Mouse (Mus musculus) lung, embryonic 14.5 days (tissue): ENCODE data around the gene Slc25a38. TPM values are rescaled to one million over a fixed set of nuclear protein-coding genes. Genes with fewer than 3 reads are reported as not detected.

Experiments
- ATAC-seq: fragments of 200-750 bp; cut with Nextera tagmentation; 2 replicates; pipeline ENCODE4 v1.8.0; 2017; ENCODE audit warnings: mild to moderate bottlenecking, moderate TSS enrichment, moderate library complexity; ENCODE audit not compliant: insufficient read depth
- DNase-seq: peaks from one replicate; pipeline ENCODE4 v3.0.0-alpha.2; 2015
- H3K27ac ChIP-seq: fragments of 300-500 bp; sonication (generic); 2 replicates; pipeline ENCODE4 v1.5.1; 2014; ENCODE audit warnings: low read depth, mild to moderate bottlenecking, moderate library complexity
- H3K27me3 ChIP-seq: fragments of 300-500 bp; sonication (generic); 2 replicates; pipeline ENCODE4 v1.6.1; 2014; ENCODE audit warnings: low read length, control low read depth; ENCODE audit not compliant: insufficient read depth
- H3K36me3 ChIP-seq: fragments of 300-500 bp; sonication (generic); 2 replicates; pipeline ENCODE4 v1.6.1; 2014; ENCODE audit warnings: control low read depth; ENCODE audit not compliant: insufficient read depth
- H3K4me1 ChIP-seq: fragments of 300-500 bp; sonication (generic); 2 replicates; pipeline ENCODE4 v1.6.1; 2014; ENCODE audit warnings: antibody characterized with exemption, control low read depth; ENCODE audit not compliant: insufficient read depth
- H3K4me2 ChIP-seq: fragments of 300-500 bp; sonication (generic); 2 replicates; pipeline ENCODE4 v1.6.1; 2014; ENCODE audit warnings: mild to moderate bottlenecking
- H3K4me3 ChIP-seq: fragments of 300-500 bp; sonication (generic); 2 replicates; pipeline ENCODE4 v1.5.1; 2014; ENCODE audit warnings: low read depth, low read length
- H3K9ac ChIP-seq: fragments of 300-500 bp; sonication (generic); 2 replicates; pipeline ENCODE4 v1.6.1; 2014
- H3K9me3 ChIP-seq: fragments of 300-500 bp; sonication (generic); 2 replicates; pipeline ENCODE4 v1.6.1; 2016; ENCODE audit warnings: low read depth, low read length, control low read depth
- CTCF ChIP-seq: IDR thresholded peaks from 2 replicates; pipeline ENCODE4 v1.5.1; 2016; ENCODE audit warnings: antibody characterized with exemption, low read depth
- WGBS: fragments of 180-500 bp; shearing (Covaris S2); extraction: QIAGEN DNeasy Blood & Tissue Kit; methylation state at CpG from one replicate; pipeline ENCODE4 v1.1.7; 2014; 5-methylcytosine and 5-hydroxymethylcytosine counted together
- polyA plus RNA-seq: library from polyadenylated mRNA; unstranded; fragments of >200 nt; fragmentation: Nextera tagmentation; extraction: Ambion mirVana; gene quantifications from 2 replicates; pipeline ENCODE4 v1.2.1, GENCODE M21; 2014

The Slc25a38 gene
- polyA plus RNA-seq, 1 experiment from 2014 or later, result 31.4 TPM

DNA sequence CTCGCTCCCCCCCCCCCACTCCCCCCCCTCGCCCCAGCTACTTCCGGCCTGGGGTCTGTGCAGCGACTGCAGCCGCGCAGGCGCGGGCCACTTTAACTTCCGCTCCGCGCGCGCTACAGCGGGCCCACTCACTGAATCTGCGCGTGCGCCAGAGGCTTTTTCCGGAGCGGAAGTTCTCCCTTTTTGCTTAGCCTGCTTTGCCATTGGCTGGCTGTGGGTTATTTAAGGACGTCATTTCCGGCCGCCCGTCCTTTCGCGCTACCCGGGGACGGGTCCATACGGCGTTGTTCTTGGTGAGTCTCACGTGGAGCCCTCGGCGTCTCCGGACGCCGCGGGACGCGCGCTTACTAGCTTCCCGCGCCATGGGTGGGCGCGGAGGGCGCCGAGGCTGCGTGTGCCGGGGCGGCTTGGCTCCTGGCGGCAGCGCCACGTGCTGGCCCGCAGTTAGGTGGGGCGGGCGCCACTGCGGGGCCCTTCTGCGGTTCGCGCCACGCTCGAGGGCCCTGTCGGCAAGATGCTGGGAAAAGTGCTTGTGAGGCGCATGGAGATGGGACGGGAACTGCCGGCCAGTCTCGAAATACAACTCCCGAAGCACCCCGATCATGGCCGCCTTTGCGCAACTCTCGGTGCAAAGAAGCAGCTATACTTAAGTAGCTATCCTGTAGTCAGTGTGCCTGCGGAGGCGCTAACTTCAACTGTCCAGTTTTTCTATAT, 17.5 kb downstream of the Slc25a38 start, which contains the start of gene Rpsa:
Gene Rpsa, plus strand, starts transcription at position 152 of the 714 bp plus-strand sequence.
- Histone ChIP-seq H3K9me3 (no peaks in the 10 kb centered on the region), H3K36me3 (peaks cover 56% of the 10 kb centered on the region), H3K27ac (peak within 1 kb of the TSS; percentile 93), H3K27me3 (no peaks in the 10 kb centered on the region), H3K4me3 (peak within 1 kb of the TSS; percentile 100), H3K9ac (peak within 1 kb of the TSS; percentile 100), H3K4me2 (peak within 1 kb of the TSS; percentile 93), H3K4me1 (peaks cover 3% of the 10 kb centered on the region; the same call in 1 of the 2 replicates)
- WGBS, result under 1% methylated on average over 72 of the region's 72 CpGs
- DNase-seq (peak; percentile 99), ATAC-seq (peak; percentile 96)
- no peak for TF ChIP-seq CTCF

DNA sequence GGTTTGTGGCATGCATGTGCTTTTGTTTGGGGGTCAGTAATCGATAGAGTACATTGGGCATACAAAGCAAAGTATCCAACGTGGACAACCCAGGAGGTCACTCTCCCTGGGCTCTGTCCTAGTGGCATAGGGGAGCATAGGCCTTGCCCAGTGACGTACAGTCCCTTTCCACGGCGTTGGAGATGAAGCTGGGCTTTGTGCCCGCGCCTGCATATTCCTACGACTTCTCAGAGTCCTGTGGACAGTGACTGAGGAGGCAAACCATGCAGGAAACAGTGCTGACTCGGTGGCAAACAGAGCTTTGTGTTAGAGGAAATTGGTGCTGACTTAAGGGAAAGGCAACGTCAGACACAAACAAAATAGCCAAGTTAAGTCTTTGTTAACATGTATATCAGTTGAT, 19.1 kb downstream of the Slc25a38 start:
- peak overlapping the region; percentile 93 for H3K4me2 ChIP-seq
- H3K27ac ChIP-seq, result no peak overlapping the region
- no peak for TF ChIP-seq CTCF

DNA sequence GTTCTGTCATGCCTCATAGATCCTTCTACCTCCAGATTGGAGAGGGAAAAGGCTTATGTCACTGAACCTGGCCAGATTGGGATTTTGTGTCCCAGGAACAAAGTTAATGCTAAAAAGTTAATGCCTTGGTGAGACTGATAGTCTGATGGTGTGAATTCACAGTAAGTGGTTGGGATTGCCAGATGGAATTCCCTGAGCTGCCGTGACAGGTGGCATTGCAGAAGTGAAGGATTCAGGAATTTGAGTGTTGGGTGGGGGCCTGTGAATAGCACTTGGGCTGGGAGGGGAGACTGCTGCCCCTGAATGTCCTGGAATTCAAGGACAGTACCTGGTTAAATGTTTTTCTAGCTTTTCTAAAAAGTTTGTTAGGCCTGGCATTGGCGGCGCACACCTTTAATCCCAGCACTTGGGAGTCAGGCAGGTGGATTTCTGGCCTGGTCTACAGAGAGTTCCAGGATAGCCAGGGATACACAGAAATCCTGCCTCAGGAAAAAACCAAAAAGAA, 21.7 kb downstream of the Slc25a38 start:
- no peak for TF ChIP-seq CTCF
- DNase-seq (no peak), ATAC-seq (no peak)
- no peak overlapping the region for H3K27ac ChIP-seq
- H3K4me1 ChIP-seq, result peaks cover 3% of the 10 kb centered on the region; the same call in 1 of the 2 replicates
- H3K9me3 ChIP-seq, result no peaks in the 10 kb centered on the region
- no peak overlapping the region for H3K9ac ChIP-seq
- 87% methylated on average over 3 of the region's 3 CpGs for WGBS
- no peak overlapping the region for H3K4me2 ChIP-seq
- H3K4me3 ChIP-seq, result no peak overlapping the region
- no peaks in the 10 kb centered on the region for H3K27me3 ChIP-seq
- peaks cover 49% of the 10 kb centered on the region for H3K36me3 ChIP-seq

More for the DNA sequence above, 19.1 kb downstream of the Slc25a38 start:
- H3K27me3 ChIP-seq, result no peaks in the 10 kb centered on the region
- DNase-seq (no peak), ATAC-seq (no peak)
- peaks cover 49% of the 10 kb centered on the region for H3K36me3 ChIP-seq
- peak overlapping the region; percentile 100 for H3K4me3 ChIP-seq
- H3K9ac ChIP-seq, result peak overlapping the region; percentile 100
- 57% methylated on average over 10 of the region's 10 CpGs for WGBS
- no peaks in the 10 kb centered on the region for H3K9me3 ChIP-seq
- peaks cover 3% of the 10 kb centered on the region; the same call in 1 of the 2 replicates for H3K4me1 ChIP-seq

DNA sequence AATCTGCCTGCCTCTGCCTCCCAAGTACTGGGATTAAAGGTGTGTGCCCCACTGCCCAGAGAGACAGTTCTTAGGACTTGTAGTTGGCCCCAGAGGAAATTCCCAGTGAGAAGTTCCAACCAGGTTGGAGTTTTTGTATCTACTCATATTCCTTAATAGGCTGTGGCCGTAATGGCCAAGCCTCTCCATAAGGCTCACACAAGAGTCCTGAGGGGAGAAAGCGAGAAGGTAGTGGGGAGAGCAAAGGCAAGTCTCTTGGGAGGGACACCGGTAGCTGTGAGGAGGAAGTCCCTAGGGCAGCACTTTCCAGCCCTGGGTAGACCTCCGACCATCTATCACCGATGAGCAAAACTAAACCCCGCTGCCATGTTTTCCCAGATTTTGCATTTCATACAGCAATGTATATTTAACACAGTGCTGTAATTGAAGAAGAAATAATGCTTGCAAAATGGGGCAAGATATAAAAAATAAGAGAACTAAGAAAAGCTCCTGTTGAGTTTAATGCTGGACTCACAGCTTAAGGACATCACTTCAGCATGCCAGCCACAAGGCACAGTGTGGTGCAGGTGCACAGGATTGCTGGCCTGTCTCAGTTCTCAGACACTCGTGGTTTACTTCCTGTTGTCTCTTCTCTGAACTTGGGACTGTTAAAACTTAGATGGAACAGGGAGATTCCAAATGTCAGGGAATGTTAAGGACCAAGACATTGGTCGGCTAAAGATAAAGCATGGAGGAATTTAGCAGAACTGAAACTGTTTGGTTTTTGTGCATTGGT, 23.0 kb downstream of the Slc25a38 start:
- Histone ChIP-seq H3K4me1 (peaks cover 3% of the 10 kb centered on the region; the same call in 1 of the 2 replicates), H3K9me3 (no peaks in the 10 kb centered on the region), H3K9ac (no peak overlapping the region), H3K4me3 (no peak overlapping the region), H3K4me2 (no peak overlapping the region), H3K27me3 (no peaks in the 10 kb centered on the region), H3K36me3 (peaks cover 49% of the 10 kb centered on the region), H3K27ac (no peak overlapping the region)
- no peak for TF ChIP-seq CTCF
- ATAC-seq (peak; percentile 35; the same call in 1 of the 2 replicates), DNase-seq (peak; percentile 40)
- 24% methylated on average over 8 of the region's 8 CpGs for whole genome bisulfite sequencing

DNA sequence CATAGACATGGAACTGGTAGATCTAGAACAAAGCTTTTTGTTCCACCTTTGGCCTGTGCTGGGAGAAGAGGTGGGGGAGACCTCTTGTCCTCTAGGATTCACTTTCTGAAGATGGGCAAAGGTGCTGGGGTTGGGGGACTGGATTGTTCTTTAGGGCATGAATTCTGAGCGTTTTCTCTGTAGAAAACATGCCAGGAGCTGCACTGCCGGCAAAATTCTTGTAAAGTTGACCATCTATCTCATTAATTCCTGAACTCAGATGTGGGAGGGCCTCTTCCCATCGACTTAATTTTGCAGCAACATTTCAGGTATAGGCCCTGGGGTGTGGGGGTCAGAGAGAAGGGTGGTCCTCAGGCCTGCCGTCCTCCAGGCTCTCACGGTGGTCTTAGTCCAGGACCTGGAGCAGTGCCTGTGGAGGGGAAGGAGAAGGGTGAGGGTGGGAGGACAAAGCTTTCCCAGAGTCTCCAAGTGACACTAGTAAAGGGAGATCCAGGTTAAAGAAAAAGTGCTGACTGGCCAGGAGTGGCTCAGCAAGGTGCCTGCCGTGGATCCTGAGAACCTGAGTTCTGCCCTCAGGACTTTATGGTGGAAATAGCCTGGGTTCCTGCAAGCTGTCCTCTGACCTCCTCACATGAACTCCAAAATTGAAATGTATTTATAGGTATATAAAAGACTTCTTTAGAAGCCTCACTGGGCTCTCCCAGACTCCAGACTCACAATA, 23.7 kb downstream of the Slc25a38 start:
- TF ChIP-seq CTCF, result no peak
- Histone ChIP-seq H3K4me1 (no peaks in the 10 kb centered on the region; the same call in 1 of the 2 replicates), H3K36me3 (peaks cover 42% of the 10 kb centered on the region), H3K27ac (no peak overlapping the region), H3K4me3 (no peak overlapping the region), H3K9me3 (no peaks in the 10 kb centered on the region), H3K4me2 (no peak overlapping the region), H3K27me3 (no peaks in the 10 kb centered on the region), H3K9ac (no peak overlapping the region)
- 34% methylated on average over 6 of the region's 6 CpGs for WGBS
- no peak for ATAC-seq
- DNase-seq, result no peak

DNA sequence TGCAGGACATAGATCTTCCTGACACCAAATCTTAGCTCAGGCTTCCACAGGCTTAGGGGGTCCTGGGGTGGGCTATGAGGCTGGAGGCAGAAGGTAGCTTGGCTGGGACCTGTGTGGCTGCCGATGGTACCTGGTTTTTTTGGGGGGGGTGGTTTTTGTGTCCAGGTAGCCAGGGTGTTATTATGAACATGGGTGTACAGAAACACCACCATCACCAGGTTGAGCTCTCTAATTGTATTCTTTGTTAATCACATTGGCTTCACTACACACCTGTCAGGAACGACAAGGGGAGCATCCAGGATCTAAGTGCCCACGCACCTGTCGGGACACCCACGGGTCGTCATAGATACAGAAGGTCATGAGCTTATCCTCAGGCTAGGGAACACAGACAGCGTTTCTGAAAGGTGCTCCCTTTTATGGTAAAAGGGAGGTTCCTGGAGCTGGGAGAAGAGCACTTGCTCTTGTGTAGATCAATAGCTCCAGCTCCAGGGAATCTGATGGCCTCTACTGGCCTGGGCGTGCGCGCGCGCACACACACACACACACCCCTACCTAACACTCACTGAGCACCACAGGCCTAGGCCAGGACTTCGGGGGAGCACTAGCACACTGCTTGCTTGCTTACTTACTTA, 24.5 kb downstream of the Slc25a38 start:
- DNase-seq (no peak), ATAC-seq (no peak)
- Histone ChIP-seq H3K4me3 (no peak overlapping the region), H3K4me1 (no peaks in the 10 kb centered on the region), H3K4me2 (no peak overlapping the region), H3K9me3 (no peaks in the 10 kb centered on the region), H3K27ac (no peak overlapping the region), H3K9ac (no peak overlapping the region), H3K27me3 (no peaks in the 10 kb centered on the region), H3K36me3 (peaks cover 35% of the 10 kb centered on the region)
- WGBS, result 74% methylated on average over 13 of the region's 13 CpGs
- TF ChIP-seq CTCF, result no peak
